Mouse (Mus musculus) G1E-ER4 (cell line): ENCODE results near the gene Trarg1. TPM values are rescaled to one million over a fixed set of nuclear protein-coding genes. Genes with fewer than 3 reads are reported as not detected.

Experiments used
- GATA1 ChIP-seq: IDR thresholded peaks from one replicate; pipeline ENCODE4 v1.8.0; 2012; ENCODE audit warnings: low read length, inconsistent platforms
- polyA plus RNA-seq: library from polyadenylated mRNA; stranded (reverse); fragments of >175 nt; gene quantifications from 2 replicates; pipeline ENCODE4 v1.2.3, GENCODE M21; 2012

The Trarg1 gene
- polyA plus RNA-seq, 1 experiment, result not detected

DNA sequence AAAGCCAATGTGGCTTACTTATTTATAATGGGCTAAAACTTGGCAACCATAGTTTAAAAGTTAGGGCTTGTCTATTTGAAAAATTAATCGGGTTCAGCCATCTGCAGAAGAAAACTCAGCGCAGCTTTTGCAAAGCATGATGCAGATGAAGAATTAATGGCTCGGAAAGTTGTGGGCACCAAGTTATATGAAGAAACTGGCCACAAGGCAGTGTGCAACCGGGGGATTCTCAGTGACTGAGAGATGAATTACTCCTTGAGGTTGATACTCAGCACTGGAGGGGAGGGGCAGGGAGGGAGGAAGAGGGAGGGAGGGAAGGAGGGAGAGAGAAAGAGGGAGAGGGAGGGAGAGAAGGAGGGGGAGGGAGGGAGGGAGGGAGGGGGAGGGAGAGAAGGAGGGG is 37.4 kb downstream of the Trarg1 start:
- TF ChIP-seq GATA1, result no peak

DNA sequence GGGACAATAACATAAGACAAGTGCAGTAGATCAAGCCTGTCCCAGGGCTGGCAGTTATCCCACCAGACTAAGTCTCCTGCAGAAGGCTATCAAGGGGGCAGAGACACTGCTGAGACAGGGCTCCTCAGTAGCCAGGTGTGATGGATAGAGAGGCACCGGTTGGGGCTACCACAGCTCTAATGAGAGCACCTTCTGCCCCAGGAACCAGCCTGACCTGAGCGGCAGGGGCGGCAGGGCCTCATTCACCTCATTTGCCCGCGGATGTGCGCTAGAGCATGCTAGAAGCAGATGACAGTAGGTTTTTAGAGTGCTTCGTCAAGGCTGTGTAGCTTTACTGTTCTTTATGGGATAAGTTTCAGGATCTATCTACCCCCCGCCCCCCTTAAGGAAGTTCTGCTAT is 44.3 kb downstream of the Trarg1 start:
- TF ChIP-seq GATA1, result no peak

DNA sequence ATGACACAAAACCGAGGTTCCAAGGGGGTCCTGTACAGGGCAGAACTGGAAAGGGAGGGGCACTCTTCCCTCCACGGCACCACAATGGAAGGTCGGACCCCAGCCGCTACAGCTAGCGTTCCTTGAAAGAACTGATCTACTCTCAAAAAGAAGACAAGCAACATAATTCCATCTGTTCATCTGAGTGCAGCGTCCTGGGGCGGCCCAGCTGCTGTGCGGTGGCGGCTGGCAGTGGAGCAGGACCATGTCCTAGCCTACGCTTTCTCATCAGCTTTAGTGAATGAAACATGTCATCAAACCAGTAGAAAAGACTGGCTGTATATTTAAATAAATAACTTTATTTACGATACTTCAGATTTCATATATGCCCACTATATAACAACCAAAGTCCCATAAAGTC is 48.5 kb downstream of the Trarg1 start:
- no peak for TF ChIP-seq GATA1

DNA sequence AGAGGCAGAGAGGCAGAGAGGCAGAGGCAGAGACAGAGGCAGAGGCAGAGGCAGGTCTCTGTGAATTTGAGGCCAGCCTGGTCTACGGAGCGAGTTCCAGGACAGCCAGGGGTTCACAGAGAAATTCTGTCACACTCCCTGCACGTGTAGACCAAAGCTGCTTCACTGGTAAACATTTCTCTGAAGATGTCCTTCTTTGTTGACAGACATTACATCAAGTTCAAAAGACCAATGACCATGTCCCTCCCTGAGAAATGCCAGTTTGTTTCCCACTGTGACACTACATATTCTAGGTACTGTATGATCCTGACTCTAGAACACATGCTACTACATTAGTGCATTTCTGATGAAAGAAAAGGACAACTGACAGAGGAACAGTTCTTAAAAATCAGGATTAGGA is 51.0 kb downstream of the Trarg1 start:
- no peak for TF ChIP-seq GATA1

DNA sequence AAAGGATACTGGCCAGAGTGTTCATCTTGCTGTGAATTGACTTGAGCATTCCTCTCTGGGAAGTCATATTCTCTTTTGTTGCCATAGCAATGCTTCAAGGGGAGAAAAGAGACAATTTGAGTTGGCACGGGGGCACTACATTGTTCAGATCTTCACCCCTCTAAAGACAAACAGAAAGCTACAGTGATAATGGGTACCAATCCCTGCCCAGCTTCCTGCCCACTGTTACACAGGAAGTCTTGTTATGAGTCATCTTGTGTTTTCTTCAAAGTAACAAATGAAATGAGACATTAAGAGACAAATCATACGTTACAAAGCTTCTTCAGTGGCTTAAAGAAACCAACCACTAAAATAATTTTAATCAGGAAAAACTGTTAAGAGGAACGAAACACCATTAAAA is 55.0 kb downstream of the Trarg1 start:
- TF ChIP-seq GATA1, result no peak

DNA sequence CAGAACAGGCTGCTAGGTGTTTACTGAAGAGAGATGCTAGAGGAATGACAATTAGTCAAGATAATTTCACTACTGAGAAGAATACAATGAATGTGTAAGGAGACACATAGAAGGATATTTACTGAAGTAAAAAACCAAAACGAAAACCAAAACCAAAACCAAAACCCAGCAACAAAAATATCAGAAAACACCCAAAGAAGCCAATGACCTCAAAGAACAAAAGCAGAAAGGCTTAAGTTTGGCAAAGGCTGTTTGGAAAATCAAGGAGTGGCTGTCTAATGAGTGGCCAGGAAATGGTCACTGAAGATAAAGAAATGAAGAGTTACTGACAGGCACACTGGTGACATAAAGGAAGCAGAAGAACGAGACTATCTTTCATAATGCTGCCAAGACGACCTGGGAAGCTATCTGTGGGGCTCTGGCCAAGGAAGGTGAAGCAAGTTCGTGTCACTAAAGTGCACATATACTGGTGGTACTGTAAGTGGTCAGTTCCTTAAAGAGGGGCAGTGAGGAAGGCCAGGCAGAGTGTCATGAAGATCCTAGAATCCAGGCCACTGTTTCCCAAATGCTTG is 56.2 kb downstream of the Trarg1 start:
- no peak for TF ChIP-seq GATA1

DNA sequence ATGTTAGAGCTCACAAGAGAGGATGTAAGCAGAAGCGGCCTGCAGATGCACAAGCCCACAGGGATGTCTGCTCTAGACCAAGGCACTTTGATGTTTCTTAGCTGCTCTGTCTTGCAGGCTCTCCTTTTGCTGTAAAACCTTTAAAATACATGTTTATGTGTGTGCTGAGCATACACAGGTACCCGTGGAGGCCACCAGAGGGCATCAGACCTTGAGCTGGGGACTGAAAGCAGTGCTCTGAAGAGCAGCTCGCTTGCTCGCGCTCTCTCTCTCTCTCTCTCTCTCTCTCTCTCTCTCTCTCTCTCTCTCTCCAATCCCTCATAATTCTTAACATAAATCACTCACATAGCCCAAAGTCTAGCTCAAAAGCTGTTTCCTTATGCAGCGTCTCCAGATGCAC is 59.5 kb downstream of the Trarg1 start:
- no peak for TF ChIP-seq GATA1

DNA sequence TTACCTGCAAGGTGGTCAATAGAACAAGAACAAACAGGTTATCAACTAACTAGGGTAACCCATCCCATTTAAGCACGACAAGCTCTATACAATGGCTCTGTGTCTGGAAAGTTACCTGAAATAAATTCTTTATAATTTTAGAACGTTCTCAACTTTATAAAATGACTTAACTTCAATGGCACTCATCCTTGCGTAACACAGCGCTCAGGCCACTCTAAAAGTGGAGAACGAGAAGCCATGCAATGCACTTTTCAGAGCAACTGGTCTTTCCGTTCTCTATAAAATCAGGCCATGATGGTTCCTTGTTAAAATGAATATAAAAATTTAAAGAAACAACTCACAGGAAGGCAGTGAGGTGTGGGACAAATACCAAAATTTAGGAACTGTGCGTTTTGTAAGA is 62.9 kb downstream of the Trarg1 start:
- TF ChIP-seq GATA1, result no peak

DNA sequence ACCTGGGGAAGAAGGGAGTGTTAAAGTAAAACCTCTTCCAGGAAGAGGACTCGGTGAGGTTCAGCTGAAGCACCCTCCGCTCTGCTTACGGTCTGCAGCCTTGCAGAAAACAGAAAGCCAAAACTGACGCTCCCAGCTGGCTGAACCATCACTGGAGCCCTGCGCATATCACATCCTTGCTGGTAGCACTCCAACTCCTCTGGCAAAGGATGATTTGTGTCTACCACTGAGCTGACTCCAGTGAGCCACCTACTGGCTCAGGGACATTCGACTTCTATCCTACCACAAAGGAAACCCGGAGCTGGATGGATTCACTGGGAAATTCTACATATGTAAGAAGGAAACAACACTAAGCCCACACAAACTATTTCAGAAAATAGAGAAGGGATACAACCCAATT is 64.9 kb downstream of the Trarg1 start:
- TF ChIP-seq GATA1, result no peak

DNA sequence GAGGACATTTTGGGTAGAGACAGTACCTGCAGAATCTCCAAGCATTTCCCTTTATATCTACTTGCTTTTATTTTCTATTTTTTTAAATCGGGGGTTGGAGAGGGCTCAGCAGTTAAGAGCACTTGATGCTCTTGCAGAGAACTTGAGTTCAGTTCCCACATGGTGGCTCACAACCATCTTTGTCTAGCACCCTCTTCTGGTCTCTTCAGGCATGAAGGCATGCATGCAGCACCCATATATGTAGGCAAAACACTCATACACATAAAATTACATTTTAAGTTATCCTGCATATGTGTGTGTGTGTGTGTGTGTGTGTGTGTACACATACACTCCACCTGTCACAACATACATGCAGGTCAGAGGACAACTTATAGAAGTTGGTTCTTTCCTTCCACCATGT is 66.3 kb downstream of the Trarg1 start:
- TF ChIP-seq GATA1, result no peak

Other genes with a start within 250 kb of the Trarg1 start
- gene Abr, start 57.5 kb upstream of the Trarg1 start, polyA plus RNA-seq, result 0.01 TPM in 1 of 2 replicates, not detected in the other
- not detected in 2 replicates for gene Bhlha9, start 7.3 kb upstream of the Trarg1 start, polyA plus RNA-seq
- 1.4 and 2.5 TPM in 2 replicates for gene Gosr1, start 83.8 kb downstream of the Trarg1 start, polyA plus RNA-seq
- 41.0 and 52.0 TPM in 2 replicates for gene Cpd, start 167.2 kb downstream of the Trarg1 start, polyA plus RNA-seq
- not detected in 2 replicates for gene Tmigd1, start 222.4 kb downstream of the Trarg1 start, polyA plus RNA-seq
- 23.0 and 23.7 TPM in 2 replicates for gene Blmh, start 245.0 kb downstream of the Trarg1 start, polyA plus RNA-seq